Mouse (Mus musculus) E14TG2a.4 (cell line): Measurements from ENCODE around the gene Crygn.

Experiments used
- CTCF ChIP-seq: conservative IDR thresholded peaks from 2 replicates; pipeline ENCODE4 v1.5.1; 2014; ENCODE audit warnings: low read length
- POU5F1 ChIP-seq: IDR thresholded peaks from 2 replicates; pipeline ENCODE4 v1.6.1; 2014; ENCODE audit warnings: low read length, borderline replicate concordance

DNA sequence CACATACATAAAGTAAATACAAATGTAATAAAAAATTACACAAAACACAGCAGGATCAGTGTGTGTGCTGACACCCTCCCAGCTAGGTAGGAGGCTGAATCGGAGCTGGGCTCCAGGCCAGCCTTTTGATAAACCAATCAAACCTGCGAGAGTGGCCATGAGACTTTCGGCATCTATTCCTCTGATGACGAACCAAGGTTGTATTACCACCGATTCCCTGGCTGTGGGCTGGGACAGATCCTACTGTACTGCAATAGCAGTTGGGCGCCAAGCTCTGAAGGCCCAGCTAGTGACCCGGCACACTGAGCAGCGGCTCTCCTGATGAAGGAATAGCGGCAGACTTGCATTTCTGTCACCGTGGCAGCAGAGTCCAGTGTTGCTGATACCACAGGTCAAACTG lies 40.8 kb upstream of the Crygn start:
- TF ChIP-seq CTCF: no peak
- TF ChIP-seq POU5F1: no peak
